Mouse (Mus musculus): Measurements from ENCODE around the gene Hmg20a. TPM values are rescaled to one million over a fixed set of nuclear protein-coding genes. Genes with fewer than 3 reads are reported as not detected.

Gene Hmg20a
- 15.2 and 15.6 TPM in 2 replicates for polyA plus RNA-seq (2015; fragmentation: Nextera tagmentation; extraction: Ambion mirVana)

DNA sequence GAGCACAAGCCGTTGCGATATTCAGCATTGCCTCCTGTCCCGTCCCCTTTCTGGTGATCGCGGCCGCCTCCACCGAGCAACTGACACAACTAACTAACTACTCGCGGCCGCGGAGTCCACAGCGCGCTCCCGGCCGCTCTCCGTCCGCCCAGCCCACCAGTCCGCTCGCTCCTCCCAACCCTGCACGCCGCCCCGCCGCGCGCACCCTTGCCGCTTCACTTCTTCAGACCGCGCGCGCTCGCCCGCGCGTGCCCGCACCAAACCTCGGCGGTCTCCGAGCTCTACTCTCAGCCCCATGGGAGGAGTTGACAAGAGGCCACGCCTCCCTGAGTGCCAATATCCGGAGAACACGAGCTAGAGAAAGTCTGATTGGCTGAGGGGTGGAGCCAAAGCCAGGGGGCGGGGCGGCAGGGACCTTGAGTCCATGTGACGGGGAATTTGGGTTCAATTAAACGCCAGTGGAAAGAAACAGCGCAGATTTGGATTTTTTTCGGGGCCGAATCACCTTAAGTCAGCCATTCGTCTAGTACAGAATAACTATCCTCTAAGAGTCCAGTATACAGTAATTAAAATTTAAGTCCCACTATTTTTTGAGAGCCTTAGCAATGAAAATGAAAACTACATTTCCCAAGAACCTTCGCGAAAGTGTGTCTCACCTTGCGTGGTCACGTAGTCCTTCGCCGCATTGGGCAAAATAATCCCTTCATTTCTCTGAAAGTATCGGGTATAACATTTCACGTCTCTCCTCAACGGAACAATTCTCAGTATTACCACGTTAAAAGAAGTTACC lies at the start of gene Hmg20a, which contains the start of gene Peak1:
Gene Hmg20a, plus strand, starts transcription at position 662 of the 790 bp plus-strand sequence.
Gene Peak1, minus strand, starts transcription at position 120 of the 790 bp plus-strand sequence.
- Histone ChIP-seq H3K9ac (ENCODE audit: low read length) (peak within 1 kb of the TSS; percentile 84), H3K36me3 (ENCODE audit: control insufficient read depth, insufficient read depth, low read length) (no peaks in the 10 kb centered on the region; the same call in 1 of the 2 replicates), H3K4me3 (ENCODE audit: low read depth, low read length) (peak within 1 kb of the TSS; percentile 92), H3K27ac (replicated peaks) (peak within 1 kb of the TSS; percentile 95), H3K4me2 (replicated peaks; ENCODE audit: low read depth) (peak within 1 kb of the TSS; percentile 70), H3K27me3 (ENCODE audit: control insufficient read depth, insufficient read depth, low read length) (no peaks in the 10 kb centered on the region), H3K9me3 (ENCODE audit: control insufficient read depth, low read length) (no peaks in the 10 kb centered on the region), H3K4me1 (replicated peaks; ENCODE audit: control insufficient read depth, insufficient read depth) (no peaks in the 10 kb centered on the region)
- ATAC-seq (ENCODE audit: low FRiP score, low TSS enrichment) (peak; percentile 97), DNase-seq (ENCODE audit: low spot score) (peak; percentile 100)
- WGBS = under 1% methylated on average over 53 of the region's 59 CpGs
- TF ChIP-seq EP300 (optimal IDR thresholded peaks at IDR 0.05) (no peak), CTCF (IDR thresholded peaks at IDR 0.05; ENCODE audit: low read depth) (no peak)

GRCm38 (mm10) chr9:56368814-56369213 lies 49.6 kb upstream of the Hmg20a start:
- no peak overlapping the region for H3K27ac ChIP-seq (replicated peaks)

GRCm38 (mm10) chr9:56370710-56371109 lies 47.7 kb upstream of the Hmg20a start:
- no peaks in the 10 kb centered on the region for H3K9me3 ChIP-seq (ENCODE audit: control insufficient read depth, low read length)
- H3K4me1 ChIP-seq (replicated peaks; ENCODE audit: control insufficient read depth, insufficient read depth) = no peaks in the 10 kb centered on the region
- ATAC-seq (ENCODE audit: low FRiP score, low TSS enrichment) (peak; percentile 94), DNase-seq (ENCODE audit: low spot score) (peak; percentile 41)
- H3K36me3 ChIP-seq (ENCODE audit: control insufficient read depth, insufficient read depth, low read length) = no peaks in the 10 kb centered on the region
- no peak overlapping the region for H3K4me2 ChIP-seq (replicated peaks; ENCODE audit: low read depth)
- WGBS = 19% methylated on average over 5 of the region's 5 CpGs
- H3K9ac ChIP-seq (ENCODE audit: low read length) = no peak overlapping the region
- TF ChIP-seq EP300 (optimal IDR thresholded peaks at IDR 0.05) (no peak), CTCF (IDR thresholded peaks at IDR 0.05; ENCODE audit: low read depth) (no peak)
- H3K27me3 ChIP-seq (ENCODE audit: control insufficient read depth, insufficient read depth, low read length) = no peaks in the 10 kb centered on the region
- no peak overlapping the region for H3K27ac ChIP-seq (replicated peaks)
- no peak overlapping the region for H3K4me3 ChIP-seq (ENCODE audit: low read depth, low read length)

More at GRCm38 (mm10) chr9:56368814-56369213, 49.6 kb upstream of the Hmg20a start:
- Histone ChIP-seq H3K4me3 (ENCODE audit: low read depth, low read length) (no peak overlapping the region), H3K4me2 (replicated peaks; ENCODE audit: low read depth) (no peak overlapping the region), H3K36me3 (ENCODE audit: control insufficient read depth, insufficient read depth, low read length) (no peaks in the 10 kb centered on the region), H3K4me1 (replicated peaks; ENCODE audit: control insufficient read depth, insufficient read depth) (no peaks in the 10 kb centered on the region), H3K9me3 (ENCODE audit: control insufficient read depth, low read length) (no peaks in the 10 kb centered on the region), H3K27me3 (ENCODE audit: control insufficient read depth, insufficient read depth, low read length) (no peaks in the 10 kb centered on the region), H3K9ac (ENCODE audit: low read length) (no peak overlapping the region)
- no peak for ATAC-seq (ENCODE audit: low FRiP score, low TSS enrichment)
- DNase-seq (ENCODE audit: low spot score) = no peak
- TF ChIP-seq EP300 (optimal IDR thresholded peaks at IDR 0.05) = no peak
- TF ChIP-seq CTCF (IDR thresholded peaks at IDR 0.05; ENCODE audit: low read depth) = no peak
- WGBS = 47% methylated on average over 3 of the region's 3 CpGs

DNA sequence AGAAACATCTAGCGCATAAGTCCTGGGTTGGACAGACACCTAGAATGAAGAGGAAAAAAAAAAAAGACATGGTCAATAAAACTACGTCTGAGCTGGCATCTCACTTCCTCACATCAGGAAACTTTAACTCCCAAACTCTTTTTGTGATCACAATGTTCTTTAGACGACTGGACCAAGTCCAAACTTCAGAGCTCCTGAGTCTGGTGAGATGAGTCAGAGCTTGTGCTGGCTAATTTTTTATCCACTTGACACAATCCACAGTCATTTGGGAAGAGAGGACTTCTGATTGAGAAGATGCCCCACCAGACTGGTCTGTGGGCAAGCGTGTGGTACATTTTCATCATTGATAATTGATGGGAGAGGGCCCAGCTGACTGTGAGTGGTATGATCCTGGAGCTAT lies 44.0 kb upstream of the Hmg20a start:
- DNase-seq (ENCODE audit: low spot score) (no peak), ATAC-seq (ENCODE audit: low FRiP score, low TSS enrichment) (no peak)
- no peak overlapping the region for H3K4me2 ChIP-seq (replicated peaks; ENCODE audit: low read depth)
- no peaks in the 10 kb centered on the region for H3K27me3 ChIP-seq (ENCODE audit: control insufficient read depth, insufficient read depth, low read length)
- no peaks in the 10 kb centered on the region for H3K36me3 ChIP-seq (ENCODE audit: control insufficient read depth, insufficient read depth, low read length)
- no peak overlapping the region for H3K4me3 ChIP-seq (ENCODE audit: low read depth, low read length)
- H3K27ac ChIP-seq (replicated peaks) = no peak overlapping the region
- H3K9ac ChIP-seq (ENCODE audit: low read length) = no peak overlapping the region
- 33% methylated on average over 4 of the region's 4 CpGs for WGBS
- no peaks in the 10 kb centered on the region for H3K4me1 ChIP-seq (replicated peaks; ENCODE audit: control insufficient read depth, insufficient read depth)
- no peaks in the 10 kb centered on the region for H3K9me3 ChIP-seq (ENCODE audit: control insufficient read depth, low read length)
- no peak for TF ChIP-seq EP300 (optimal IDR thresholded peaks at IDR 0.05)
- no peak for TF ChIP-seq CTCF (IDR thresholded peaks at IDR 0.05; ENCODE audit: low read depth)

DNA sequence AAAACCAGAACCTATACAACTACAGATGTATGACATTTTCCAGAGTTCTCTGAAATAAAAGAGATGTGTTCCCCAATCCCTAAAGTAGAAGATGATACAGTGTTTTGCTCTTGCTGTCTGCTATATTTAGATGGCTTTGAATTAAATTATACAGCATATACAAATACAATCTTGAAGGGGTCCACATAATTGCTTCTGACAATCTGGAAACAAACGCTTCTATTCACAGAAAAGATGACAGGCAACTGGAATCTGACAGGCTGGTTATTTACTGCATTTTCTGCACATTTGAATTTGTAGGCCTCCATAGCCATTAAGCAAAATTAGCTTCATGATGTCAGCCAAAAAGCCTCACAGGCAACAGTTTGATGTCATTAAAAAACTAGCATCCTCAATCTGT lies 35.6 kb upstream of the Hmg20a start:
- H3K36me3 ChIP-seq (ENCODE audit: control insufficient read depth, insufficient read depth, low read length) = no peaks in the 10 kb centered on the region
- no peak overlapping the region for H3K27ac ChIP-seq (replicated peaks)
- no peak overlapping the region for H3K4me2 ChIP-seq (replicated peaks; ENCODE audit: low read depth)
- ATAC-seq (ENCODE audit: low FRiP score, low TSS enrichment) (no peak), DNase-seq (ENCODE audit: low spot score) (no peak)
- WGBS = 55% methylated on average over 1 of the region's 1 CpGs
- H3K9ac ChIP-seq (ENCODE audit: low read length) = no peak overlapping the region
- H3K4me3 ChIP-seq (ENCODE audit: low read depth, low read length) = no peak overlapping the region
- no peaks in the 10 kb centered on the region for H3K9me3 ChIP-seq (ENCODE audit: control insufficient read depth, low read length)
- no peaks in the 10 kb centered on the region for H3K27me3 ChIP-seq (ENCODE audit: control insufficient read depth, insufficient read depth, low read length)
- H3K4me1 ChIP-seq (replicated peaks; ENCODE audit: control insufficient read depth, insufficient read depth) = no peaks in the 10 kb centered on the region
- no peak for TF ChIP-seq EP300 (optimal IDR thresholded peaks at IDR 0.05)
- TF ChIP-seq CTCF (IDR thresholded peaks at IDR 0.05; ENCODE audit: low read depth) = no peak

GRCm38 (mm10) chr9:56392857-56393256 lies 25.6 kb upstream of the Hmg20a start:
- no peak overlapping the region for H3K4me3 ChIP-seq (ENCODE audit: low read depth, low read length)
- DNase-seq (ENCODE audit: low spot score) (no peak), ATAC-seq (ENCODE audit: low FRiP score, low TSS enrichment) (no peak)
- TF ChIP-seq EP300 (optimal IDR thresholded peaks at IDR 0.05) (no peak), CTCF (IDR thresholded peaks at IDR 0.05; ENCODE audit: low read depth) (no peak)
- no peaks in the 10 kb centered on the region for H3K36me3 ChIP-seq (ENCODE audit: control insufficient read depth, insufficient read depth, low read length)
- no peaks in the 10 kb centered on the region for H3K4me1 ChIP-seq (replicated peaks; ENCODE audit: control insufficient read depth, insufficient read depth)
- H3K4me2 ChIP-seq (replicated peaks; ENCODE audit: low read depth) = no peak overlapping the region
- H3K9ac ChIP-seq (ENCODE audit: low read length) = no peak overlapping the region
- H3K9me3 ChIP-seq (ENCODE audit: control insufficient read depth, low read length) = no peaks in the 10 kb centered on the region
- WGBS = 80% methylated on average over 3 of the region's 3 CpGs
- no peak overlapping the region for H3K27ac ChIP-seq (replicated peaks)
- H3K27me3 ChIP-seq (ENCODE audit: control insufficient read depth, insufficient read depth, low read length) = no peaks in the 10 kb centered on the region

Measured in stomach, postnatal 0 days (tissue).